Mouse (Mus musculus) intestine, embryonic 16.5 days (tissue): ENCODE results near the gene 1110032A03Rik. TPM values are rescaled to one million over a fixed set of nuclear protein-coding genes. Genes with fewer than 3 reads are reported as not detected.

ENCODE experiments used
- ATAC-seq: fragments of 200-750 bp; cut with Nextera tagmentation; 2 replicates; pipeline ENCODE4 v1.8.0; 2017; ENCODE audit warnings: moderate TSS enrichment, moderate library complexity
- H3K27ac ChIP-seq: fragments of 300-500 bp; sonication (generic); 2 replicates; pipeline ENCODE4 v1.5.1; 2014; ENCODE audit warnings: mild to moderate bottlenecking, low read length
- H3K27me3 ChIP-seq: fragments of 300-500 bp; sonication (generic); replicated peaks from 2 replicates; pipeline ENCODE4 v1.6.1; 2014; ENCODE audit warnings: low read length, control low read depth, mixed read lengths; ENCODE audit not compliant: control insufficient read depth, insufficient read depth
- H3K36me3 ChIP-seq: fragments of 300-500 bp; sonication (generic); 2 replicates; pipeline ENCODE4 v1.6.1; 2014; ENCODE audit warnings: low read length, control low read depth; ENCODE audit not compliant: control insufficient read depth, insufficient read depth
- H3K4me1 ChIP-seq: fragments of 300-500 bp; sonication (generic); 2 replicates; pipeline ENCODE4 v1.6.1; 2014; ENCODE audit warnings: low read length, control low read depth, mixed read lengths; ENCODE audit not compliant: control insufficient read depth, insufficient read depth
- H3K4me2 ChIP-seq: fragments of 300-500 bp; sonication (generic); 2 replicates; pipeline ENCODE4 v1.6.1; 2014; ENCODE audit warnings: low read depth, low read length, control low read depth
- H3K4me3 ChIP-seq: fragments of 300-500 bp; sonication (generic); 2 replicates; pipeline ENCODE4 v1.5.1; 2014; ENCODE audit warnings: mild to moderate bottlenecking, low read length
- H3K9ac ChIP-seq: fragments of 300-500 bp; sonication (generic); 2 replicates; pipeline ENCODE4 v1.6.1; 2014; ENCODE audit warnings: low read depth, low read length
- H3K9me3 ChIP-seq: fragments of 300-500 bp; sonication (generic); 2 replicates; pipeline ENCODE4 v1.6.1; 2016; ENCODE audit warnings: low read length, control low read depth; ENCODE audit not compliant: control insufficient read depth
- WGBS: fragments of 180-500 bp; shearing (Covaris S2); extraction: QIAGEN DNeasy Blood & Tissue Kit; methylation state at CpG from one replicate; pipeline ENCODE4 v1.1.7; 2014; 5-methylcytosine and 5-hydroxymethylcytosine counted together
- polyA plus RNA-seq: library from polyadenylated mRNA; unstranded; fragments of >200 nt; fragmentation: Nextera tagmentation; extraction: Ambion mirVana; gene quantifications from 2 replicates; pipeline ENCODE4 v1.2.1, GENCODE M21; 2015

Gene 1110032A03Rik
- polyA plus RNA-seq, 1 experiment from 2014 or later: 28.9 TPM

DNA sequence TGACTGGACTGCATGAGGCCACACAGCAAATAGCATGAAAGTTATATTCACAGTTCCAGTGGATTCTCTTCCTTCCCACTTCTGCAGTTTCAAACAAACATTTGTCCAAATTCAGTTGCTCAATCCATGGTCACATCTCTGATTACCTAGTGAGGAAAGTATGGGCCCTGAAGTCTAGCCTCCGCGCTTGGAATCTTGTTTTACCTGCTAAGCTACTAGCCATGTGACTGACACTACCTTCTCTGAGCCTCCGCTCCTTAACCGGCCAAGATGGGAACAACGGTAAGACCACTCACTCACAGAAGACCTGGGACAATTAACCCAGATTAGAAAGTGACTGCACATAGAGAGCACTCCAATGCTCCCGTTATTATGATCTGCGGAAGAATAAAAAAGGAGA is 29.5 kb downstream of the 1110032A03Rik start:
- peak; percentile 72 for ATAC-seq
- Histone ChIP-seq H3K27ac (peak overlapping the region; percentile 93), H3K9ac (peak overlapping the region; percentile 68), H3K4me1 (no peaks in the 10 kb centered on the region), H3K4me3 (peak overlapping the region; percentile 58), H3K9me3 (no peaks in the 10 kb centered on the region), H3K36me3 (no peaks in the 10 kb centered on the region), H3K4me2 (peak overlapping the region; percentile 55), H3K27me3 (no peaks in the 10 kb centered on the region)
- whole genome bisulfite sequencing: 11% methylated on average over 7 of the region's 7 CpGs

DNA sequence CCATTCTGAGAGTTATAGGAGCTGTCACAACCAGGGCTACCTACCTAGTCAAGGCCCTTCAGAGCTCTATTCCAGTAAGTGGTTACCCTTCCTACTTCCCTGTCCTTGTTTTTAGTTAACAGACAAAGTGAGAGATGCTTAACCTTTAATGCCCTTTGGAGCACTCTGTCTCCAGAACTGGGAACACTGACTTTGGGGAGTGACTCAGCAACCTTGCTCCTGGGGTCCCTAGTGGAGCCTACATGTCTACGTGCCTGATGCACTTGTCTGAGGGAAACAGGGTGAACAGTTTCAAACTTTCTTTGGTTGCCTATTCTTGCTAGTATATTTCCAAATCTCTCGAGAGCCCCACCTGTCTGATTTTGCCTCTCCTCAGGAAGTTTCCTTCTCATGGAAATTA is 32.6 kb downstream of the 1110032A03Rik start:
- Histone ChIP-seq H3K4me3 (no peak overlapping the region), H3K9me3 (no peaks in the 10 kb centered on the region), H3K9ac (no peak overlapping the region), H3K4me1 (peaks cover 5% of the 10 kb centered on the region; the same call in 1 of the 2 replicates), H3K27ac (no peak overlapping the region), H3K4me2 (no peak overlapping the region), H3K27me3 (no peaks in the 10 kb centered on the region), H3K36me3 (no peaks in the 10 kb centered on the region)
- ATAC-seq: no peak
- 74% methylated on average over 2 of the region's 2 CpGs for WGBS

DNA sequence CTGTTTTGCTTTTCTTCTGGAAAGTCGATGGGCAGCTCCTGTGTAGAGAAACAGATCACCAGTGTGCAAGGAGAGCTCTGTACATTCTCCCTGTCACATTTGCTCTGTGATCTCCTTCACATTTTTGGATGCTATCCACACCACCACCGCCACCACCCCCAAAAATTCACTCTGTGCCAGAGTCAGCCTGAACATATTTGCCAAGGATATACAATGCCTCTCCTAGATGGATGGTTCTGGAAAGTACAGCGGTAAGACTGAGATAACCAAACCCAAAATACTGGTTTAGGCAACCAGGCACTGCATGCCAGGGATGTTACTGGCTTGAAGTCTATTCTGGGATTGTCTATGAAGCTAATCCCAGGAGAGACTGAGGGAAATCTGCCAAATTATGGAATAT is 33.1 kb downstream of the 1110032A03Rik start:
- Histone ChIP-seq H3K4me2 (no peak overlapping the region), H3K36me3 (no peaks in the 10 kb centered on the region), H3K4me1 (peaks cover 5% of the 10 kb centered on the region; the same call in 1 of the 2 replicates), H3K9me3 (no peaks in the 10 kb centered on the region), H3K27ac (no peak overlapping the region), H3K4me3 (no peak overlapping the region), H3K27me3 (no peaks in the 10 kb centered on the region), H3K9ac (no peak overlapping the region)
- WGBS: 82% methylated on average over 3 of the region's 3 CpGs
- ATAC-seq: no peak

DNA sequence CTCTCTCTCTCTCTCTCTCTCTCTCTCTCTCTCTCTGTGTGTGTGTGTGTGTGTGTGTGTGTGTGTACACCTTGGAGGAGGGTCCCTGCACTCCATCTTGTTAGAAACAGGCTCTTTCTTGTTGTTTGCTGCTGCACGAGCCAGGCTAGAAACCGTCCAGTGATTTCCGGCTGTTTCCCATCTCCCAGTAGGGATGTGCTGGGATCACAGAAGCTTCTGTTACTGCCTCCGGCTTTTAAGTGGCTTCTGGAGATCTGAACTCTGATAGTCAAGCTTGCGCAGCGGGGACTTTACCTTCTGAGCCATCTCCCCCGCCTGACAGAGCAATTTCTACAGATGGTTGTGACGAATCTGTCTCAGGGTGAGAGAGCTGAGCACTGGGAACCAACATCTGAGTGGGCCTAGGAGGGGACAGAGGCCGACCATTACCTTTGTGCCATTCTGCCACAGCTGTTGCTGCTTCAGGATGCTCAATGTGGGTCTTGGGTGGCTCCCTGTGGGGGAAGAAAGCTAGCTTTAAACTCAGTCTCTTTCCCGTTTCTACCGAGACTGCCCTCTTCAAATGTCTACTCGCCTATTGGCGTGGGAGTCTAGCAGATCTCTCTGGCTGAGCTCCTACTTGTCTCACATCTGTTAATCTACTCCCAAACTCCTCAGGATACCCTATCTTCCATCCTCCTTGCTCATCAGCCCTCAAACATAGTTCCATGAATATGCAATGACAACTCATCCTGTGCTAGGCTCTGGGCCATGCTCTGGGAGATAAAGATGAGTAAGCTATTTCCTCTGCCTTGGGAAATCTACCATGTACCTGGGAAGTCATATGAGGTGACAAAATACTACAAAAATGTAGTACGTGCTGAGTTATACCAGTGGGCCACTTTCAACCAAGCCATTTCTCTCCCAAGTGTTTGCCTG is 34.2 kb downstream of the 1110032A03Rik start:
- Histone ChIP-seq H3K27ac (no peak overlapping the region), H3K27me3 (no peaks in the 10 kb centered on the region), H3K9ac (no peak overlapping the region), H3K36me3 (no peaks in the 10 kb centered on the region), H3K4me3 (no peak overlapping the region), H3K9me3 (no peaks in the 10 kb centered on the region), H3K4me1 (peaks cover 5% of the 10 kb centered on the region; the same call in 1 of the 2 replicates), H3K4me2 (no peak overlapping the region)
- WGBS: 86% methylated on average over 14 of the region's 14 CpGs
- no peak for ATAC-seq

DNA sequence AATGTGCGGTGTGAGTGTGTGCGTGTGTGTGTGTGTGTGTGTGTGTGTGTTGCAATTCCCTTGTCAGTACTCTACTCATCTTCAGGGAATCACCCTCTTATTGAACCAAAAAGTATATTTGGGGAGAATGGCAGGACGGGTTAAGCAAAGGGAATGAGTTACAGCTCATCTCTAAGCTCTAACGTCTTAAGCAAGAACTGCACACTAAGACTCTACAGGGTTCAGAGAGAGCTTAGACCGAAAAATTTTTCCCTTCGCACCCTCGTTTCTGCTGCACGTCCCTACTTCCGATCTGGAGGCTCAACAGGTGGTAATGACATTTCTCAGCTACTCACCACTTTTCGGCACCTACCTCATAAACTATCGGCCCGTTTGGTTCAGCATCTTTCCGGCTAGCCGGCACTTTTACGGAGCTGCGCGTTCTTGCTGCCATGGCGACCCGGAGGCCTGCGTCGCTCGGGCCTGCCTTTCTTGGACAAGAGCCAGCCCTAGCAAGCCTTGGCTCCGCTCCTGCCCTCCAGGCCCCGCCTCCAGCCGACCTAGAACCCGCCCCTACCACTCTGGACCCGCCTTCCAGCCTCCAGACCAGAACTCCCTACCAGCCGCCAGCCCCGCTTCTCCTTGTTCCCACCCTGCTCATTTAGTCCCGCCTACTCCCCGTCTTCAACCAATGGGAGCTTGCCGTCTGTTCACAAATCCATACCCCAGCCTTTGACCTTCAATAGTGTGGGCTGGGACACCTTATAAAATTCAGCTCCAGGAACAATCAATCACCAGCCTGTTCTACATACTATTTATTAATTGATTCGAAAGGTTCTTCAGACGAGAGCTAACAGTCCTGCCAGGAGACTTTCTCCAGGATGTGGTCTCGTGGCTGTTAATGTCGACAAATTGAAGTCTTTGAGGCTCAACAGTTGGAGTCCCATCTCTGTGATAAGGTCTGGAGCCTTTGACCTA is 36.1 kb downstream of the 1110032A03Rik start, which contains the start of gene Dixdc1:
TSS of gene Dixdc1 (minus strand) at position 604 of the 957 bp plus-strand sequence.
- peak within 1 kb of the TSS; percentile 45; the same call in 1 of the 2 replicates for H3K27ac ChIP-seq
- 12% methylated on average over 36 of the region's 36 CpGs for WGBS

DNA sequence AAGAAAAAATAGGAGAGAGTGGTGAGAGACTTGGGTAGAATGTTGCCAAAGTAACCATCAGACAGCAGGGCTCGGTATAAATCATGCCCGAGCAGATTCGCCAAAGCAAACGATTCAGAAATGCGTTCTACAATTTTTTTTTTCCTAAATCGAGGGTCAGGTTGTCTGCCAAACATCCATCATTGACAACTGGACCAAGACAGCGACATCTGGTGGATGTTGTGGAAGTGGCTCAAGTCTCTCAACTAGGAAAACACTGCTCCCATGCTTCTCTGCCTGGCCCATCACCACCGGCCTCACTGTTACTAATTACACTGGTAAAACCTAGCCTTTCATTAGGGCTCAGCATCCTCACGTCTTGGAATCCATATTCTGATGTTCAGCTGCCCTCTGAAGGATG is 40.3 kb downstream of the 1110032A03Rik start:
- no peak overlapping the region for H3K4me3 ChIP-seq
- H3K9me3 ChIP-seq: no peaks in the 10 kb centered on the region
- H3K27ac ChIP-seq: no peak overlapping the region
- no peaks in the 10 kb centered on the region for H3K27me3 ChIP-seq
- H3K36me3 ChIP-seq: no peaks in the 10 kb centered on the region
- ATAC-seq: no peak
- 0 out of 2 replicates have a peak overlapping the region, but pooled peaks have one; percentile 19 for H3K4me2 ChIP-seq
- peaks cover 5% of the 10 kb centered on the region; the same call in 1 of the 2 replicates for H3K4me1 ChIP-seq
- WGBS: 4% methylated on average over 9 of the region's 9 CpGs
- no peak overlapping the region for H3K9ac ChIP-seq

More for the DNA sequence above, 36.1 kb downstream of the 1110032A03Rik start, which contains the start of gene Dixdc1:
- peak; percentile 99 for ATAC-seq
- no peaks in the 10 kb centered on the region for H3K9me3 ChIP-seq
- H3K4me1 ChIP-seq: peaks cover 5% of the 10 kb centered on the region; the same call in 1 of the 2 replicates
- H3K4me2 ChIP-seq: peak within 1 kb of the TSS; percentile 53
- H3K9ac ChIP-seq: no peak within 1 kb of the TSS
- H3K36me3 ChIP-seq: no peaks in the 10 kb centered on the region
- no peaks in the 10 kb centered on the region for H3K27me3 ChIP-seq
- peak within 1 kb of the TSS; percentile 38 for H3K4me3 ChIP-seq

DNA sequence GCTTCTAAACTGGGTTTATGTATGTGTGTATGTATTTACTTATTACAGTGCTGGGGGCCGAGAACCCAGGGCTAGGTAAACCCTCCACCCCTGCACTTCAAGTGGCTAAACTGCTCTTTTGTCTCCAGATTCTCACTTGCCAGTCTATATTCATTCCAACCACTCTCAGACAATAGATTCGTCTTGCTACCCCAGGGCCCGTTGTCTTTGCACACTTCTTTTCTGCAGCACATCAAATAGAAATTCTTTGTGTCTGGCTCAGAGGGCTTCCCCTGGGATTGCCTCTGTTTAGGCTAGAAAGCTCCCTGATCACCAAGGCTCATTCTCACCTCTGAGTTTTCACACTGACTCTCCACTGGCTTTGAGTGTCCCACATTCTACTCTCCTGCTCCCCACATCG is 42.8 kb downstream of the 1110032A03Rik start:
- H3K36me3 ChIP-seq: no peaks in the 10 kb centered on the region
- no peak overlapping the region for H3K27ac ChIP-seq
- H3K4me2 ChIP-seq: no peak overlapping the region
- 32% methylated on average over 4 of the region's 4 CpGs for WGBS
- no peak overlapping the region for H3K4me3 ChIP-seq
- no peak for ATAC-seq
- H3K4me1 ChIP-seq: no peaks in the 10 kb centered on the region
- H3K9ac ChIP-seq: no peak overlapping the region
- no peaks in the 10 kb centered on the region for H3K9me3 ChIP-seq
- H3K27me3 ChIP-seq: no peaks in the 10 kb centered on the region

DNA sequence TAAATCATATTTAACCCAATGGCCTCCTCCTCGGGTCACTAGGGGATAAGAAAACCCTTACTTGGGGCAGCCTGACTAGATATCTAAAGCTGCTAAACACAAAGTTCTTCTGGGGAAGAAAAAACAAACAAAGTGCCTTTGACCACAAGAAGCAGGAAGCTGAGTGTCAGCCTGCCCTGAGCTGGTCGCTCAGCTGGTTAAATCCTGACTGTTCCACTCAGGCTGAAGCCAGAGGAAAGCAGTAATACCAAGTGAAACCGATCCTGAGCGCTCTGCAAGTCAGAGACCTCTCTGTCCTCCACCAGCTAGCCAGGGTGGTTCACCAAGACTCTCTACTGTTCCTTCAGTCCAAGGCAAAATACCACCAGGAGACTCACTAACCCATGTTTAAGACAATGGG is 45.7 kb downstream of the 1110032A03Rik start:
- ATAC-seq: no peak
- Histone ChIP-seq H3K4me1 (no peaks in the 10 kb centered on the region), H3K4me2 (no peak overlapping the region), H3K9ac (no peak overlapping the region), H3K27ac (no peak overlapping the region), H3K36me3 (no peaks in the 10 kb centered on the region), H3K4me3 (no peak overlapping the region), H3K9me3 (no peaks in the 10 kb centered on the region), H3K27me3 (no peaks in the 10 kb centered on the region)
- 39% methylated on average over 4 of the region's 4 CpGs for WGBS
